Mouse (Mus musculus): ENCODE measurements around the gene Ghrhr. TPM values are rescaled to one million over a fixed set of nuclear protein-coding genes. Genes with fewer than 3 reads are reported as not detected.

Gene Ghrhr
- polyA plus RNA-seq, 1 experiment, result not detected

DNA sequence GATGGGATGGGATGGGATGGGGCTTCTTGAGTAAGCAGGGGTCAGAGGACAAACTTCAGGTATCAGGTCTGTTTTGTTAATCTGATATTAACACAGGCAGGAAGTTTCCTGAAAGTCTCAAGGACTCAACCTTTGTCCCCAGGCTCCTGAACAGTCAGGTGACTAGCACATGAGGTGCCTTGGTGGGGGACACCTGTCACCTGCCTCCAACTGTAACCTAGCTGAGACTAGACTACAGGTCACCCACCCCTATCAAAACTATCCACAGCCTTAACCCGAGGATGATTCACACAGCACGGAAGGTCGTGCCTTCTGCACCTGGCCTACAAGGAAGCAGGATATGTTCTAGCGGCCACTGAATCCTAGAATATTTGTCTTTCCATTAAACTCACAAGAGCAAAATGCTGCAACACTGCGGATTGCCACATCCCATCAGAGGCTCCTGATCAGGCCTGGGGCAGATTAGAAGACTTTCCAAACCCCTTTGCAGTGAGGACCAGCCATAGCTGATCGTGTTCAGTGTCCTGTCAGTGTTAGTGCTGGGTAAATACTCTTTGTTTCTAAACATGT is 25.6 kb upstream of the Ghrhr start:
- TF ChIP-seq POLR2A (IDR thresholded peaks at IDR 0.05; ENCODE audit: low read depth, low read length), result no peak
- no peak for TF ChIP-seq CTCF (IDR thresholded peaks at IDR 0.05; ENCODE audit: borderline replicate concordance, insufficient read depth, low read length)
- Histone ChIP-seq H3K4me3 (ENCODE audit: insufficient read depth, low read length) (no peak overlapping the region), H3K27ac (ENCODE audit: insufficient read depth, low read length) (no peak overlapping the region), H3K4me1 (ENCODE audit: control insufficient read depth, insufficient read depth, low read length) (no peaks in the 10 kb centered on the region)

DNA sequence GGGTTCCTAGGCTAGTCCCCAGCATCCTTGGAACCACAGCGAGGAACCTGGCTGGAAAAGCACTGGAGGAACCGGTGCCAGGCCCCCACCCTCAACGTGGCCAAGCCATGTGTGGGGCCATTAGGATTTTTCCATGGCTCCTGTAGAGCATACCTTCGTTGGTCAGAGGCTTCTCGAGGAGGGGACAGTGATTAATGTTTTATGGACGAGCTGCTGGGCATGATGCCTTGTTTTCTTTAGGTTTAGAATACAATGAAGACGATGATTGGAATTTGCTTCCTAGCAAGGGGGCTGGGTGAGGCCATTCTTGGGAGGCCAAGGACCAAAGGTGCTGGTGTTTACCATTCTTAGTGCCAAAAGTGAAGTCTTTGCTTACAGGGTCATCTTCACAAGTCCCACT is 24.4 kb upstream of the Ghrhr start:
- no peak for TF ChIP-seq CTCF (IDR thresholded peaks at IDR 0.05; ENCODE audit: borderline replicate concordance, insufficient read depth, low read length)
- no peak for TF ChIP-seq POLR2A (IDR thresholded peaks at IDR 0.05; ENCODE audit: low read depth, low read length)
- Histone ChIP-seq H3K4me1 (ENCODE audit: control insufficient read depth, insufficient read depth, low read length) (no peaks in the 10 kb centered on the region), H3K27ac (ENCODE audit: insufficient read depth, low read length) (no peak overlapping the region), H3K4me3 (ENCODE audit: insufficient read depth, low read length) (no peak overlapping the region)

DNA sequence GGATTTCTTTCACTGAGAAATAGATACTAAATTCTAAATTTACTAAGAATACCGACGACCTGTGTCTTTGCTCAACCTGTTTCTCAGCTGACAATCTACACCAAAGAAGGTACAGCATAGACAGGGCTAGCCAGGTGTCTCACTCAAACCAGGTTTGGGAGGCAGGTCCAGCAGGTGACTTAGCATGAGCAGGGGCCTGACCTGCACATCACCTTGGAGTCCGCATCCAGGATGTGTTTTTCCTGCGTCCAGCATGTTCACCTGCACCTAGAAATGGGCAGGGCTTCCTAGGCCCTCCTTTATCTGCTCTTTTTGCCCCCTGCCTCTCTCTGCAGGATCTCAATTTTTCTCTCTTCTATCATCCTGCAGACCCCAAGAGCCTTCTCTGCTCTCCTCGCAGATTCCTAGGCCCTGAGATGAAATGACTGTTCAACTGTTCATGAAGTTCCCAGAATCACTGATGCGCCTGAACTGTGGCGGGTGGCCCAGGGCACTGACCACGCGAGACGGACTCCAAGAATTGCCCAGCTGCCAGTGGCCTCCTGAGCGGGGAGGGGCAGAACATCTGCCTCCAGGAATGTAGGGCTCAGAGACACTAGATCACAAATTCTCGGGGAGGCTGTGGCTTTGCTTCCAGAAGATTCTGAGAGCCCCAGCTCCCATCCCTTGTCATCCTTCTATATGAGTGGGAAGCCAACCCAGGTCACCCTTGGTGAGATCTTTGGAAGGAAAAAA is 22.2 kb upstream of the Ghrhr start:
- TF ChIP-seq CTCF (IDR thresholded peaks at IDR 0.05; ENCODE audit: borderline replicate concordance, insufficient read depth, low read length) (no peak), POLR2A (IDR thresholded peaks at IDR 0.05; ENCODE audit: low read depth, low read length) (no peak)
- no peaks in the 10 kb centered on the region for H3K4me1 ChIP-seq (ENCODE audit: control insufficient read depth, insufficient read depth, low read length)

DNA sequence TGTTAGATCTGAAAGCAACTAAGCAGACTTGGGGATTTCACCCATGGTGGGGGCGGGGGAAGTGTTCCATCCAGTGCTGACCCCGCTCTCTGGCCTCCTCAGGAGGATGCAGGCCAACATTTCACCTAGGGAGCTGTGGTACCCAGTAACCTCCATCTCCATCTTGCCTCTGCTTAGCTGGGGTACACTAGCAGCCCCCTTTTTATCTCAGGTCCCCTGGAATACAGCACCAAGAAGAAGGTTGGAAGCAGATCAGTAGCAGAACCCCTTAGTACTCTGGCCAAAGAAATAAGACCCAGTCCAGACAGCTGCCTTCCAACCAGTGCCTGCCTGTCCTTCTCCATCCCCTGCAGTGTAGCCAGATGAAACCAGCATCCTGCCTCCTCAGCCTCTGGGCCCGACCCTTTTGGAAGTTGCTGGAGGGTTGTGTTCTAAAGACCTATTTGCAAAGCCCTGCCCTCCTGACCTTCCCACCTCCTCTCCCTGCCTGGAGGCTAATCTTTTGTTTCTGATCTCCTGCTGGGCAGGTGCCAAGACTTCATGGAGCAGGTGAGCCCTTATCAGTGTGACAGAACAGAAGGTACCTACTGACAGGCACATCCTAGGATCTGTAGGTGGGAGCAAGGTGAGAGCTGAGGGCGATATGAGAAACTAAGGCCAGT is 21.5 kb upstream of the Ghrhr start:
- TF ChIP-seq CTCF (IDR thresholded peaks at IDR 0.05; ENCODE audit: borderline replicate concordance, insufficient read depth, low read length), result no peak
- no peak for TF ChIP-seq POLR2A (IDR thresholded peaks at IDR 0.05; ENCODE audit: low read depth, low read length)
- Histone ChIP-seq H3K4me3 (ENCODE audit: insufficient read depth, low read length) (no peak overlapping the region), H3K4me1 (ENCODE audit: control insufficient read depth, insufficient read depth, low read length) (no peaks in the 10 kb centered on the region), H3K27ac (ENCODE audit: insufficient read depth, low read length) (no peak overlapping the region)

More for the DNA sequence above, 22.2 kb upstream of the Ghrhr start:
- no peak overlapping the region for H3K4me3 ChIP-seq (ENCODE audit: insufficient read depth, low read length)
- no peak overlapping the region for H3K27ac ChIP-seq (ENCODE audit: insufficient read depth, low read length)

DNA sequence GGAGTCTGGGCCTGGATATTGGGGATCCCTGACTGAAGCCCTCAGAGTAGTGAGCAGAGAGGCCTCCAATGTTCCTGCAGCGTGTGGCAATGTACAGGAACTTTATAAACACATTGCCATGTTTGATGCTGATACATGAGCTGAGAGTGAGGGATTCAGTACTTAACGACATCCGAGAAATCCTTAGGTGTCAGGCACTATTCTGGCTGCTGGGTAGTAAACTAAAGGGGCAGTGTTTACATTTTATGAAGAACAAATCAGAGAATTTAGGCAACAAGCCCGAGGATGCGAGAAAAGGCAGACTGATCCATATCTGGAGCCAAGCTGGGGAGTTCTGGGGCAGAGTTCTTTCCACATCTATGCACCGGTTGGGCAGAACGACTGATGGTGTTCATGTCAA is 20.5 kb upstream of the Ghrhr start:
- Histone ChIP-seq H3K4me3 (ENCODE audit: insufficient read depth, low read length) (no peak overlapping the region), H3K27ac (ENCODE audit: insufficient read depth, low read length) (no peak overlapping the region), H3K4me1 (ENCODE audit: control insufficient read depth, insufficient read depth, low read length) (no peaks in the 10 kb centered on the region)
- TF ChIP-seq CTCF (IDR thresholded peaks at IDR 0.05; ENCODE audit: borderline replicate concordance, insufficient read depth, low read length) (no peak), POLR2A (IDR thresholded peaks at IDR 0.05; ENCODE audit: low read depth, low read length) (no peak)

DNA sequence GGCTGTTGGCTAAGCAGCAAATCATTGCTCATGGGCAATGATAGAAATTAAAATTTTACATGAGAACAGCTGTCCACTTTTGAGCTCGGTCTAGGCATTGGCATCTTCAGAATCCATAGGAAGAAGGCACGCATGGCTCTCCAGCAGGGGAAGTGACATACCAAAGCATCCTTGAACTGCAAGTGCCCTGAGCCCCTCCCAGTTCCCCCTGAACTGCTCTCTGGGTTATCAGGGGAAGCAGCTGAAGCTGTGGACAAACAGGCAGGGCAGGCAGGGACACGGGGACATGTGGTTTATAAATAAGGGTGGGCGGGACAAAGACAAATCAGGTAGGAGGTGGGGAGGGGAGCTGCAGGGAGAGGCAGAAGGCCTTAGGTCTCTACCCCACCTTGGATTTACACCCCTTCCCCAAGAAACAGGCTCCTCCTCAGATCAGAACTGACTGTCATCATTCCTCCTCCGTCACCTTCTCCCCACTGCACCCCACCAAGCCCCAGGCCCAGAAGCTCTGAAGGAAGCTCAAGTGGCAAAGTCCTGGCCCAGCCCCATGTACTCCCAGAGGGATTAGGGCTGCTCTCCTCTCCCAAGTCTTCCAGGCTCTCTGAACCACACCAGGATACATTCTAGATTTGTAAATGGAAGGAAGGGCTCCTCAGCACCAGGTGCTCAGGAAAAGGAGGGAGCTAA is 19.9 kb upstream of the Ghrhr start:
- Histone ChIP-seq H3K27ac (ENCODE audit: insufficient read depth, low read length) (no peak overlapping the region), H3K4me3 (ENCODE audit: insufficient read depth, low read length) (no peak overlapping the region), H3K4me1 (ENCODE audit: control insufficient read depth, insufficient read depth, low read length) (no peaks in the 10 kb centered on the region)
- TF ChIP-seq CTCF (IDR thresholded peaks at IDR 0.05; ENCODE audit: borderline replicate concordance, insufficient read depth, low read length), result no peak
- TF ChIP-seq POLR2A (IDR thresholded peaks at IDR 0.05; ENCODE audit: low read depth, low read length), result no peak

DNA sequence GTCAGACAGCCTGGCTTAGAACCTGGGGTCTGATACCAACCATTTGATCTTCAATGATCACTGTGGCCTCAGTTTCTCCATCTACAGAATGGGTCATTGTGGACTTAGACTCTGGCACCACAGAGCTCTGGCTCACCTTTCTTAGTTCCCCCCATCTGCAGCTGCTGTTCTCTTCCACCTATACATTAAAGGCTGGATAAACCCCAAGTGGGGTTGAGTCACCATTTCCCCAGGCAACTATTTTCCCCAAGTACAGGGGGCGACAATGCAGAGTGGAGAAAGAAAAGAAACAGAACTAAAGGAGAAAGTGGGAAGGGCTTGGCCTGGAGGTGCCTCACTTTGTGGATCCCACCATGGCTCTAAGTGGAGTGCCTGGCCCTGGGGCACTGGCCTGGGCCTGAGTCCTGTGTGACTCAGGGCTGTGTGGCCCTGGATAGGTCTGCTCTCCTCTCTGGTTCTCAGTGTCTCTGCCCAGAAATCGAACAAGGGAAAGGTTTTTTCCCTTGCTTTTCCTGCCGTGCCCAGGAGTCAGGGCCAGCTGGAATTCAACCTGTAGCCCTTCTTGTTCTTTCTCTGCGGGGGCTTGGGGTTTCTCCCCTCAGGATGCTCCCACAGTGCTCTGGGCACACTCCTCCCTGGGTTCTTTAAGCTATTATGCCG is 19.0 kb upstream of the Ghrhr start:
- Histone ChIP-seq H3K4me1 (ENCODE audit: control insufficient read depth, insufficient read depth, low read length) (no peaks in the 10 kb centered on the region), H3K4me3 (ENCODE audit: insufficient read depth, low read length) (no peak overlapping the region), H3K27ac (ENCODE audit: insufficient read depth, low read length) (no peak overlapping the region)
- TF ChIP-seq CTCF (IDR thresholded peaks at IDR 0.05; ENCODE audit: borderline replicate concordance, insufficient read depth, low read length) (no peak), POLR2A (IDR thresholded peaks at IDR 0.05; ENCODE audit: low read depth, low read length) (no peak)

DNA sequence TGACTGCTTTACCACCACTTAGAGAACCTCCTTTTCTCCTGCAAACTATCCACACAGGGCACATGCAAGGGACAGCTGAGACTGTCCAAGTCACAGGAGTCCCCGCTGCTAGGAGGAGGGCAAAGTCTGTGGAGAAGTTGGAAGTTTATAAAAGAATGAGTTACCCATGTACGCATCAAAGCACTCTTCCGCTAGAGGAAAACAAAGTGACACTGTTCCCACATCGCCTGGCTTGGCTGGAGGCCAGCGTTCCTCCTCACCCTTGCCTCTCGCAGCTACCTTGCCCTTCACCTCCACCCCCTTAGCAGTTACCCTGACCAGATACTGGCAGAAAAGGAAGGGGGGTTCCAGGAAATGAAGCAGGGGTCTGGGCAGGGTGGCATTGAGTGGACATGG is 18.5 kb upstream of the Ghrhr start:
- TF ChIP-seq POLR2A (IDR thresholded peaks at IDR 0.05; ENCODE audit: low read depth, low read length) (no peak), CTCF (IDR thresholded peaks at IDR 0.05; ENCODE audit: borderline replicate concordance, insufficient read depth, low read length) (no peak)
- H3K4me3 ChIP-seq (ENCODE audit: insufficient read depth, low read length), result no peak overlapping the region
- no peak overlapping the region for H3K27ac ChIP-seq (ENCODE audit: insufficient read depth, low read length)
- H3K4me1 ChIP-seq (ENCODE audit: control insufficient read depth, insufficient read depth, low read length), result no peaks in the 10 kb centered on the region

DNA sequence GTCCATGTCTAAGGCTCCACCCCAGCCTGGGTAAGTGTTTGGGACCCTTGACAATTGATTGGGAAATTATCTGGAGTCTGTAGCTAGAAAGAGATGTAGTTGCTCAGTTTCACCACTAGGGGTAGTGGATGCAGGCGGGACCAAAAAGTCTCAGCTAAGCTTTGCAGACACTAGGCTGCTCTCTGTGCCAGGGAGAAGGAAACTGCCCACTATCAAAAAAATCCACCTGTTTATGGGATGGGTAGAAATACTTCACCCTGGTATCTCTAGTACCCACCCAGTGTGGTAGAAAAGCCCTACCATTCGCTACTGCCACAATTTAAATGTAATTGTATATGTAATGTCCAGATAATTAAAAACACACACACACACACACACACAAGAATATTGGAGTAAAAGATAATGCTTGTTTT is 17.4 kb upstream of the Ghrhr start:
- H3K27ac ChIP-seq (ENCODE audit: insufficient read depth, low read length), result no peak overlapping the region
- H3K4me1 ChIP-seq (ENCODE audit: control insufficient read depth, insufficient read depth, low read length), result no peaks in the 10 kb centered on the region
- TF ChIP-seq POLR2A (IDR thresholded peaks at IDR 0.05; ENCODE audit: low read depth, low read length) (no peak), CTCF (IDR thresholded peaks at IDR 0.05; ENCODE audit: borderline replicate concordance, insufficient read depth, low read length) (no peak)
- no peak overlapping the region for H3K4me3 ChIP-seq (ENCODE audit: insufficient read depth, low read length)

All from embryonic fibroblast, embryonic 13.5 days (primary cell).